Mouse (Mus musculus): Measurements from ENCODE around the gene Shf. TPM values are rescaled to one million over a fixed set of nuclear protein-coding genes. Genes with fewer than 3 reads are reported as not detected.
A peak's percentile ranks its signal among the peaks of the same experiment; 100 is the strongest.

Gene Shf
- polyA plus RNA-seq, 1 experiment from 2014 or later = 17.9 TPM

GRCm38 (mm10) chr2:122379292-122379650 is 10.3 kb upstream of the Shf start:
- Histone ChIP-seq H3K27me3 (ENCODE audit: control insufficient read depth, insufficient read depth, low read length) (no peaks in the 10 kb centered on the region), H3K4me1 (replicated peaks; ENCODE audit: control insufficient read depth, insufficient read depth, low read length) (peaks cover 6% of the 10 kb centered on the region; the same call in 1 of the 2 replicates), H3K9ac (no peak overlapping the region), H3K36me3 (replicated peaks; ENCODE audit: control insufficient read depth, insufficient read depth) (no peaks in the 10 kb centered on the region), H3K9me3 (ENCODE audit: control insufficient read depth, low read length) (no peaks in the 10 kb centered on the region), H3K4me3 (replicated peaks; ENCODE audit: low read length) (no peak overlapping the region), H3K27ac (no peak overlapping the region), H3K4me2 (replicated peaks) (no peak overlapping the region)
- WGBS = 49% methylated on average over 2 of the region's 2 CpGs
- DNase-seq (ENCODE audit: low spot score) (no peak), ATAC-seq (ENCODE audit: low FRiP score) (no peak)

DNA sequence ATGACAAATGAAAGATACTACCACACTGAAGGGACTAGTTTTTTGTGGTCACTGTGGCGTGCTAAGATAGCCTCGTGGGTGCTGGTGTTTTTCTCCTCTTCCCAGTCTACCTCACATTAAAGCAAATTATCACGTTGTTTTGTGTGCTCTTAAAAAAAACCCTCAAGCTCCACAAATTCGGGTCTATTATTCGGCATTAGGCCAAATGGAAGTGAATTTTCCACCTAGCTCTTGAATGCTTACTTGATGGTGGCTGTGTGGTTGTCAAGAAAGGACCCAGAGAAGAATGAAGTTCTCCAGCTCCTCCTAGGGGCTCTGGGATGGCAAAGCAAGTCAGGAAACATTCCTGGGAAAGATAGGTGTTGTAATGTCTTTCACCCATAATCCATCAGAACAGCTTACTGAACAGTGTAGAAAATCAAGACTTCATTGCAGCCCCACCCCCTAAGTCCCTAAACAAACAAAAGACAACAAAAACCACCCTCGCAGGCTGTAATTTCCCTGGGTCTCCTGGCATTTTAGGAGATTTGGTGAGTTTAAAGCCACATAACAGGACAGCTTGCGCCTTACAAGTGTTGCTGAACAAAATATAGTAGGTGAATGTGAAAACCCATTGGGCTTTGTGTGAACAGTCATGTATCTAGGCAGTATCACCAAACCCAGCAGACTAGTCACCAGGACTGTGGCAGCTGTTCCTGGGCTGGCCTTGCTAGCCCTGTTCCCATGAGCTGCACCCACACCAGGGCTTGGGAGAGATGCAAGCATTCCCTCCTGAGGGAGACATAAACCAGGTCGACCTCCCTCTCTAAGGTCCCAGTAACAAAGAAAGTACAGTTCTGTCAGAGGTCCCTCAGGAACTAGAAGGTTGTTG is 9.7 kb upstream of the Shf start:
- ATAC-seq (ENCODE audit: low FRiP score) (no peak), DNase-seq (ENCODE audit: low spot score) (peak; percentile 70)
- Histone ChIP-seq H3K4me1 (replicated peaks; ENCODE audit: control insufficient read depth, insufficient read depth, low read length) (peaks cover 6% of the 10 kb centered on the region; the same call in 1 of the 2 replicates), H3K36me3 (replicated peaks; ENCODE audit: control insufficient read depth, insufficient read depth) (no peaks in the 10 kb centered on the region), H3K4me2 (replicated peaks) (peak overlapping the region; percentile 52), H3K27ac (peak overlapping the region; percentile 97), H3K27me3 (ENCODE audit: control insufficient read depth, insufficient read depth, low read length) (no peaks in the 10 kb centered on the region), H3K9ac (peak overlapping the region; percentile 86), H3K9me3 (ENCODE audit: control insufficient read depth, low read length) (no peaks in the 10 kb centered on the region), H3K4me3 (replicated peaks; ENCODE audit: low read length) (peak overlapping the region; percentile 59)
- WGBS = 21% methylated on average over 8 of the region's 8 CpGs

GRCm38 (mm10) chr2:122377751-122378246 is 8.8 kb upstream of the Shf start:
- under 1% methylated on average over 26 of the region's 26 CpGs for WGBS
- no peaks in the 10 kb centered on the region for H3K36me3 ChIP-seq (replicated peaks; ENCODE audit: control insufficient read depth, insufficient read depth)
- peak; percentile 82 for ATAC-seq (ENCODE audit: low FRiP score)
- H3K4me2 ChIP-seq (replicated peaks) = peak overlapping the region; percentile 52
- DNase-seq (ENCODE audit: low spot score) = peak; percentile 80
- peak overlapping the region; percentile 97 for H3K27ac ChIP-seq
- no peaks in the 10 kb centered on the region for H3K9me3 ChIP-seq (ENCODE audit: control insufficient read depth, low read length)
- H3K4me1 ChIP-seq (replicated peaks; ENCODE audit: control insufficient read depth, insufficient read depth, low read length) = peaks cover 6% of the 10 kb centered on the region; the same call in 1 of the 2 replicates
- no peaks in the 10 kb centered on the region for H3K27me3 ChIP-seq (ENCODE audit: control insufficient read depth, insufficient read depth, low read length)
- peak overlapping the region; percentile 59 for H3K4me3 ChIP-seq (replicated peaks; ENCODE audit: low read length)
- H3K9ac ChIP-seq = peak overlapping the region; percentile 86

DNA sequence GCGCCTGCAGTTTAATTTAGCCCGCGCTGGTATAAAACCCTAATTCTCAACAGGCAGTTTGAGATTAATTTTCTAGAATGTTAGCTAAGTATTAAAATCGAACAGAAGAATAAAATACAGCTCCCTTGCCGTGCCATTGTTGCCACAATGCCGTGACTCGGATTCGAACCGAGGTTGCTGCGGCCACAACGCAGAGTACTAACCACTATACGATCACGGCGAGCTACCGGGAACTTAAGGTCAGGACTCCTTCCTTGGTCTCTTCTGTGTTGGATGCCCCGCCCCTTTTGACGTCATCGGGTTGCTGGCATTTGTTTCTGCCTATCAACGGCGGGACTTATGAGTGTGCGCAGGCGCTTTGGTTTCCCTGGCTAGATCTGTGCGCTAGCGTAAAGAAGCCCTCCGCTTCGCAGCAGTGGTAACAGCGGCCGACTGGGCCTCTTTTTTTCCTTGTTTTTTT is 8.3 kb upstream of the Shf start:
- peak; percentile 91 for ATAC-seq (ENCODE audit: low FRiP score)
- WGBS = under 1% methylated on average over 28 of the region's 28 CpGs
- no peaks in the 10 kb centered on the region for H3K27me3 ChIP-seq (ENCODE audit: control insufficient read depth, insufficient read depth, low read length)
- H3K36me3 ChIP-seq (replicated peaks; ENCODE audit: control insufficient read depth, insufficient read depth) = no peaks in the 10 kb centered on the region
- H3K4me3 ChIP-seq (replicated peaks; ENCODE audit: low read length) = peak overlapping the region; percentile 59
- H3K27ac ChIP-seq = peak overlapping the region; percentile 97
- H3K9ac ChIP-seq = peak overlapping the region; percentile 86
- H3K4me1 ChIP-seq (replicated peaks; ENCODE audit: control insufficient read depth, insufficient read depth, low read length) = peaks cover 6% of the 10 kb centered on the region; the same call in 1 of the 2 replicates
- H3K4me2 ChIP-seq (replicated peaks) = peak overlapping the region; percentile 52
- peak; percentile 98 for DNase-seq (ENCODE audit: low spot score)
- H3K9me3 ChIP-seq (ENCODE audit: control insufficient read depth, low read length) = no peaks in the 10 kb centered on the region

DNA sequence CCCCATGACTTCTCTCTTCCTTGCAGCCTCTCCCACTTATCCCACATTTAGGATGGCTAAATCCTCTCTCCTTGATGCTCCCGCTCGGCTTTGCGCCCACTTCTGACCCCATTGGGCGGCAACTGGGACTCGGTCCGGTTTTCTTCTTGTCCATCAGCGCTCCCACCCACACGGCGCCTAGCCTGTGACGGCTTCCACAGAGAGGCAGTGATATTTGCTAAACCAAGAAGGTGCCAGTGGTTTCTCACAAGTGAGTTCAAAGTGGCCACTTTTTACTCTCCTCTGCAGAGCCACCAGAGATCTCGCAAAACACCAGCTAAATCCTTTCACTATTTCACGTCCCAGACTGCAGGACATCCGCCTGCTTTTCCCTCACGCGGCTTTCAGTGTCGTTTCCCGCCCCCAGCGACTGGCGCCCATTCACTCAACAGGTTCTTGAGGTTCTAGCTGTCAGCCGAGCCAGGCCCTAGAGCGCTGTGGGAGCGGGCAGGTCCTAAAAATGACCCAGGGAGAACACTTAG is 7.1 kb upstream of the Shf start:
- peak overlapping the region; percentile 79 for H3K4me2 ChIP-seq (replicated peaks)
- no peaks in the 10 kb centered on the region for H3K36me3 ChIP-seq (replicated peaks; ENCODE audit: control insufficient read depth, insufficient read depth)
- under 1% methylated on average over 22 of the region's 22 CpGs for WGBS
- no peaks in the 10 kb centered on the region for H3K9me3 ChIP-seq (ENCODE audit: control insufficient read depth, low read length)
- H3K27ac ChIP-seq = peak overlapping the region; percentile 80
- peaks cover 6% of the 10 kb centered on the region; the same call in 1 of the 2 replicates for H3K4me1 ChIP-seq (replicated peaks; ENCODE audit: control insufficient read depth, insufficient read depth, low read length)
- H3K4me3 ChIP-seq (replicated peaks; ENCODE audit: low read length) = peak overlapping the region; percentile 60
- ATAC-seq (ENCODE audit: low FRiP score) = no peak
- DNase-seq (ENCODE audit: low spot score) = peak; percentile 47
- H3K27me3 ChIP-seq (ENCODE audit: control insufficient read depth, insufficient read depth, low read length) = no peaks in the 10 kb centered on the region
- peak overlapping the region; percentile 68 for H3K9ac ChIP-seq

DNA sequence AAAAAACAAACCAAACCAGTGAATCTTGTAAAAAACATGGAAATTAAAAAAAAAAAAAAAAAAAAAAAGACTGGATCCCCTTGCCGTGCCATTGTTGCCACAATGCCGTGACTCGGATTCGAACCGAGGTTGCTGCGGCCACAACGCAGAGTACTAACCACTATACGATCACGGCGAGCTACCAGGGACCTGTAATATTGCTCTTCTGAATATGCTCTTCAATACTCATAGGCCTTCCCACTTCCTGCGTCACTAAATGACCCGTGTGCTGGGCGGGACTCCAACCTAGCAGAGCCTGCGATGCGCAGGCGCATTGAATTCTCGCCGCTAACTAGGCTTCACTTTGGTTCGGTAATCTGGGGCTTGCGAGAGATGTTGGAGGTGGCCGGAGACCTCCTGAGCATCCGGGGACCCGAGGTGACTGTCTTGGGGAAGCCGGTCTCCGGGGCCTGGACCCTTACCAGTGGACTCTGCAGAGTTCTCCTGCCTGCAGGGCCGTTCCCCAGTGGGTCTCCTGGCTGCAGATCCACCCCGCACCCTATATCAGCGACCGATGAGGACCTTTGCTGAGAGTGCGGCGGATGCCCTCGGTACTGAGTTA is 6.5 kb upstream of the Shf start:
- H3K4me2 ChIP-seq (replicated peaks) = peak overlapping the region; percentile 79
- under 1% methylated on average over 32 of the region's 32 CpGs for WGBS
- no peaks in the 10 kb centered on the region for H3K27me3 ChIP-seq (ENCODE audit: control insufficient read depth, insufficient read depth, low read length)
- H3K36me3 ChIP-seq (replicated peaks; ENCODE audit: control insufficient read depth, insufficient read depth) = no peaks in the 10 kb centered on the region
- peak overlapping the region; percentile 60 for H3K4me3 ChIP-seq (replicated peaks; ENCODE audit: low read length)
- H3K9me3 ChIP-seq (ENCODE audit: control insufficient read depth, low read length) = no peaks in the 10 kb centered on the region
- peak overlapping the region; percentile 68 for H3K9ac ChIP-seq
- ATAC-seq (ENCODE audit: low FRiP score) (peak; percentile 84), DNase-seq (ENCODE audit: low spot score) (peak; percentile 100)
- peaks cover 6% of the 10 kb centered on the region; the same call in 1 of the 2 replicates for H3K4me1 ChIP-seq (replicated peaks; ENCODE audit: control insufficient read depth, insufficient read depth, low read length)
- peak overlapping the region; percentile 84 for H3K27ac ChIP-seq

- Histone ChIP-seq H3K27me3 (ENCODE audit: control insufficient read depth, insufficient read depth, low read length) (peaks cover 4% of the 10 kb centered on the region; the same call in 1 of the 2 replicates), H3K9ac (peak overlapping the region; percentile 66), H3K9me3 (ENCODE audit: control insufficient read depth, low read length) (no peaks in the 10 kb centered on the region), H3K27ac (peak overlapping the region; percentile 84), H3K4me3 (replicated peaks; ENCODE audit: low read length) (peak overlapping the region; percentile 60), H3K36me3 (replicated peaks; ENCODE audit: control insufficient read depth, insufficient read depth) (no peaks in the 10 kb centered on the region), H3K4me2 (replicated peaks) (peak overlapping the region; percentile 53), H3K4me1 (replicated peaks; ENCODE audit: control insufficient read depth, insufficient read depth, low read length) (peaks cover 6% of the 10 kb centered on the region; the same call in 1 of the 2 replicates)
- 15% methylated on average over 23 of the region's 23 CpGs for WGBS
- peak; percentile 69 for DNase-seq (ENCODE audit: low spot score)
- no peak for ATAC-seq (ENCODE audit: low FRiP score)
These were observed 5.8 kb upstream of the Shf start for GRCm38 (mm10) chr2:122374666-122375331.

DNA sequence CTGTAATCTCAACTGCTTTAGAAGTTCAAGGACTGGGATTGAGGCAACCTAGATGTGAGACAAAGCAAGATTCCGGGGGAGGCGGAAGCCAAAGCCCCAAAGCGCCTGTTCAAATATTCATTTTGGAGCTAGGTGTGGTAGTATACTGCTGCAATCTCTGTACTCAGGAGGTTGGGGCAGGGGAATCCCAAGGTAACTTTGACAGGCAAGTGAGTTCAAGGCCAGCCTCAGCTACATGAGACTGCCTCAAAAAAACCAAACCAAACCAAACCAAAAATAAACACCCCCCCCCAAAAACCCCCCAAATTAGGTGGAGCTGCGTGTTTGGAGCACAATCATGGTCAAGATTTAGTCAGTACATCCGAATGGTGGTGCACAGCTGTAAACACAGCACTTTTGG is 5.0 kb upstream of the Shf start:
- peaks cover 12% of the 10 kb centered on the region; the same call in 1 of the 2 replicates for H3K4me1 ChIP-seq (replicated peaks; ENCODE audit: control insufficient read depth, insufficient read depth, low read length)
- no peak overlapping the region for H3K27ac ChIP-seq
- no peak overlapping the region for H3K9ac ChIP-seq
- no peak overlapping the region for H3K4me3 ChIP-seq (replicated peaks; ENCODE audit: low read length)
- ATAC-seq (ENCODE audit: low FRiP score) (no peak), DNase-seq (ENCODE audit: low spot score) (no peak)
- no peak overlapping the region; the same call in 1 of the 2 replicates for H3K4me2 ChIP-seq (replicated peaks)
- no peaks in the 10 kb centered on the region for H3K36me3 ChIP-seq (replicated peaks; ENCODE audit: control insufficient read depth, insufficient read depth)
- WGBS = 79% methylated on average over 5 of the region's 5 CpGs
- no peaks in the 10 kb centered on the region for H3K9me3 ChIP-seq (ENCODE audit: control insufficient read depth, low read length)
- peaks cover 4% of the 10 kb centered on the region; the same call in 1 of the 2 replicates for H3K27me3 ChIP-seq (ENCODE audit: control insufficient read depth, insufficient read depth, low read length)
